9 mouse cellular contexts compared by ENCODE assay signal in genomic region chr4:133042244-133042643, GRCm38 (mm10). TPM values are rescaled to one million over a fixed set of nuclear protein-coding genes. Genes with fewer than 3 reads are reported as not detected.
DNase-seq lines count a peak whose midpoint lies in the region; ATAC-seq and TF ChIP-seq lines count a peak whose summit lies in the region.
"Had no signal": no experiment of that assay in that cellular context is flagged by ENCODE, and none has a peak within 500 bp of the region (broad histone marks: within the 10 kb centered on the region; RNA-seq: fewer than 3 reads in every experiment).

No protein-coding gene starts in this region.

- 11% methylated on average over 4 of the region's 4 CpGs for WGBS in heart, embryonic 13.5 days
- WGBS in limb, embryonic 15.5 days = 32% methylated on average over 4 of the region's 4 CpGs

- intact Hi-C loops in heart, postnatal 25 days (cut with DNase I) = no loop called here

- no peaks in the 10 kb centered on the region for H3K27me3 ChIP-seq in heart, embryonic 13.5 days (replicated peaks)
- H3K27me3 ChIP-seq in testis, adult 2 months (ENCODE audit: control insufficient read depth, insufficient read depth, low read length) = no peaks in the 10 kb centered on the region
- no peaks in the 10 kb centered on the region for H3K27me3 ChIP-seq in limb, embryonic 15.5 days

- H3K4me2 ChIP-seq in heart, embryonic 13.5 days = peak overlapping the region; percentile 95
- peak overlapping the region; percentile 42 for H3K4me2 ChIP-seq in limb, embryonic 15.5 days

- DNase-seq in heart, postnatal 25 days (ENCODE audit: low spot score) = no peak
- no peak for DNase-seq in testis, postnatal 14 days (ENCODE audit: low spot score)
- no peak for DNase-seq in frontal cortex, postnatal 14 days (ENCODE audit: low spot score in 2 of 2)
- DNase-seq in urinary bladder, adult 2 months (ENCODE audit: low spot score) = no peak
- DNase-seq in thymus, postnatal 10 days (ENCODE audit: low spot score in 2 of 2) = no peak

- no peak for TF ChIP-seq POLR2A in testis, adult 2 months (IDR thresholded peaks at IDR 0.05; ENCODE audit: control insufficient read depth, low read depth, low read length)

- ATAC-seq in heart, embryonic 13.5 days (ENCODE audit: extremely low read depth, insufficient number of reproducible peaks, low FRiP score, low TSS enrichment) = no peak
- ATAC-seq in limb, embryonic 15.5 days (ENCODE audit: insufficient number of reproducible peaks, low FRiP score, low TSS enrichment, low read depth) = no peak

- H3K4me1 ChIP-seq in heart, embryonic 13.5 days = peaks cover 93% of the 10 kb centered on the region
- H3K4me1 ChIP-seq in testis, adult 2 months (ENCODE audit: control insufficient read depth, insufficient read depth, low read length) = peaks cover 54% of the 10 kb centered on the region
- H3K4me1 ChIP-seq in limb, embryonic 15.5 days = peaks cover 98% of the 10 kb centered on the region

- H3K27ac ChIP-seq in heart, embryonic 13.5 days (replicated peaks) = peak overlapping the region; percentile 96
- H3K27ac ChIP-seq in testis, adult 2 months (ENCODE audit: control insufficient read depth, insufficient read depth, low read depth, low read length) = peak overlapping the region; percentile 0; the same call in 1 of the 2 replicates
- peak overlapping the region; percentile 82 for H3K27ac ChIP-seq in limb, embryonic 15.5 days
- H3K27ac ChIP-seq: liver, embryonic 14.5 days had no signal

- H3K9ac ChIP-seq in heart, embryonic 13.5 days = peak overlapping the region; percentile 92
- H3K9ac ChIP-seq in limb, embryonic 15.5 days = no peak overlapping the region
- H3K9ac ChIP-seq: liver, embryonic 14.5 days had no signal

- no peaks in the 10 kb centered on the region for H3K9me3 ChIP-seq in heart, embryonic 13.5 days
- no peaks in the 10 kb centered on the region for H3K9me3 ChIP-seq in limb, embryonic 15.5 days

- H3K36me3 ChIP-seq in heart, embryonic 13.5 days = no peaks in the 10 kb centered on the region
- H3K36me3 ChIP-seq in testis, adult 2 months (ENCODE audit: control insufficient read depth, insufficient read depth, low read length) = no peaks in the 10 kb centered on the region
- 0 out of 2 replicates have a peak, but pooled peaks cover under 1% of the 10 kb centered on the region for H3K36me3 ChIP-seq in limb, embryonic 15.5 days

- peak overlapping the region; percentile 73 for H3K4me3 ChIP-seq in heart, embryonic 13.5 days
- H3K4me3 ChIP-seq in testis, adult 2 months (ENCODE audit: control insufficient read depth, low read depth, low read length) = peak overlapping the region; percentile 11; the same call in 1 of the 2 replicates
- H3K4me3 ChIP-seq in limb, embryonic 15.5 days = peak overlapping the region; percentile 22; the same call in 1 of the 2 replicates

- no peak for TF ChIP-seq CTCF in testis, adult 2 months (IDR thresholded peaks at IDR 0.05; ENCODE audit: control insufficient read depth, insufficient read depth, insufficient replicate concordance, low read depth, low read length)

RNA-seq across cellular contexts. Expression of gene Ahdc1, which starts 31.2 kb away (rescaled TPM):
- polyA plus RNA-seq in heart, embryonic 13.5 days (2015; fragmentation: Nextera tagmentation; extraction: Ambion mirVana) = 6.5 and 6.9 TPM in 2 replicates
- 10 to 100 TPM; 43.2 to 50.4 TPM for total RNA-seq in heart, postnatal 25 days (2021)
- 59.1 and 65.0 TPM in 2 replicates for polyA plus RNA-seq in testis, adult 2 months (2012; rRNA removed)
- polyA plus RNA-seq in limb, embryonic 15.5 days (2015; fragmentation: Nextera tagmentation; extraction: Ambion mirVana) = 10.7 and 13.2 TPM in 2 replicates
- 5.3 and 13.3 TPM in 2 replicates for polyA plus RNA-seq in urinary bladder, adult 2 months (2012; rRNA removed)

Comparison
In these comparisons a context has a peak if more than half of its experiments do, and no peak if none do; other contexts are left out.
1. H3K27ac ChIP-seq: peak in every context shown above with its lines; median percentile 96 in heart, embryonic 13.5 days; 82 in limb, embryonic 15.5 days; 0 in testis, adult 2 months.
2. H3K4me3 ChIP-seq: peak in every context shown above with its lines; median percentile 73 in heart, embryonic 13.5 days; 22 in limb, embryonic 15.5 days; 11 in testis, adult 2 months.